Mouse (Mus musculus) lung, adult 2 months (tissue): ENCODE data around the gene Cntnap1.
"Not testable (repeated sequence)": the region's sequence is repeated elsewhere in the genome, so short reads cannot be mapped to it uniquely, and the experiment has no call there.

Source experiments
- CTCF ChIP-seq: fragments of 200-500 bp; IDR thresholded peaks from 2 replicates; pipeline ENCODE4 v1.5.1; 2011; ENCODE audit warnings: mild to moderate bottlenecking, low read length, control low read depth; ENCODE audit not compliant: insufficient read depth
- POLR2A ChIP-seq: fragments of 200-500 bp; IDR thresholded peaks from 2 replicates; pipeline ENCODE4 v1.6.1; 2011; ENCODE audit warnings: low read depth, mild to moderate bottlenecking, control low read depth, low read length, borderline replicate concordance; ENCODE audit errors: extremely low read depth

DNA sequence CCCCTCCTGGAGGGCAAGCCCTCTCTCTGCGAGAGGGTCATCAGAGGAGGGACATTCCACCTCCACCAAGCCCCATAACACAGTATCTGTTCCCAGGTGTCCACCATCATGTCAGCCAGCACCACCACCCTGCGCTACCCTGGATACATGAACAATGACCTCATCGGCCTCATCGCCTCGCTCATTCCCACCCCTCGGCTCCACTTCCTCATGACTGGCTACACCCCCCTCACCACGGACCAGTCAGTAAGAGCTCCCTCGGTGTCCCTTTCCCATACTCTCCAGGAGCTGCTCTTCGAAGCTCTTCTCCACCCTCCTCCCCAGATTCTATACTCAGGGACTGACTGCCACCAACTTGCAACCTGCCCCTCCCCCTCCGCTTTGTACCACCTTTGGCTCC, 10.2 kb upstream of the Cntnap1 start:
- not testable (repeated sequence) for TF ChIP-seq POLR2A, CTCF
